Mouse (Mus musculus) forebrain, embryonic 16.5 days (tissue): ENCODE results near the gene Wdr89. TPM values are rescaled to one million over a fixed set of nuclear protein-coding genes. Genes with fewer than 3 reads are reported as not detected.
"Not testable (repeated sequence)": the region's sequence is repeated elsewhere in the genome, so short reads cannot be mapped to it uniquely, and the experiment has no call there.

Source experiments
- ATAC-seq: fragments of 200-750 bp; cut with Nextera tagmentation; 2 replicates; pipeline ENCODE4 v1.8.0; 2017; ENCODE audit warnings: mild to moderate bottlenecking, moderate library complexity
- H3K27ac ChIP-seq: fragments of 300-500 bp; sonication (generic); 2 replicates; pipeline ENCODE4 v1.5.1; 2014; ENCODE audit warnings: low read length, control low read depth
- H3K27me3 ChIP-seq: fragments of 300-500 bp; sonication (generic); replicated peaks from 2 replicates; pipeline ENCODE4 v1.6.1; 2014; ENCODE audit warnings: low read length; ENCODE audit not compliant: control insufficient read depth, insufficient read depth
- H3K36me3 ChIP-seq: fragments of 300-500 bp; sonication (generic); 2 replicates; pipeline ENCODE4 v1.6.1; 2014; ENCODE audit not compliant: control insufficient read depth, insufficient read depth
- H3K4me1 ChIP-seq: fragments of 300-500 bp; sonication (generic); replicated peaks from 2 replicates; pipeline ENCODE4 v1.6.1; 2014; ENCODE audit warnings: low read length; ENCODE audit not compliant: control insufficient read depth, insufficient read depth
- H3K4me2 ChIP-seq: fragments of 300-500 bp; sonication (generic); 2 replicates; pipeline ENCODE4 v1.6.1; 2014; ENCODE audit warnings: mild to moderate bottlenecking, low read length, control low read depth
- H3K4me3 ChIP-seq: fragments of 300-500 bp; sonication (generic); replicated peaks from 2 replicates; pipeline ENCODE4 v1.5.1; 2014; ENCODE audit warnings: mild to moderate bottlenecking, low read length, control low read depth
- H3K9ac ChIP-seq: fragments of 300-500 bp; sonication (generic); replicated peaks from 2 replicates; pipeline ENCODE4 v1.6.1; 2014; ENCODE audit warnings: low read depth, low read length, control low read depth
- H3K9me3 ChIP-seq: fragments of 300-500 bp; sonication (generic); 2 replicates; pipeline ENCODE4 v1.6.1; 2016; ENCODE audit warnings: low read length; ENCODE audit not compliant: control insufficient read depth
- WGBS: fragments of 180-500 bp; shearing (Covaris S2); extraction: QIAGEN DNeasy Blood & Tissue Kit; methylation state at CpG from one replicate; pipeline ENCODE4 v1.1.7; 2014; 5-methylcytosine and 5-hydroxymethylcytosine counted together
- polyA plus RNA-seq: library from polyadenylated mRNA; unstranded; fragments of >200 nt; fragmentation: Nextera tagmentation; extraction: Ambion mirVana; gene quantifications from 2 replicates; pipeline ENCODE4 v1.2.1, GENCODE M21; 2015

The Wdr89 gene
- polyA plus RNA-seq, 1 experiment from 2014 or later: 8.6 TPM

DNA sequence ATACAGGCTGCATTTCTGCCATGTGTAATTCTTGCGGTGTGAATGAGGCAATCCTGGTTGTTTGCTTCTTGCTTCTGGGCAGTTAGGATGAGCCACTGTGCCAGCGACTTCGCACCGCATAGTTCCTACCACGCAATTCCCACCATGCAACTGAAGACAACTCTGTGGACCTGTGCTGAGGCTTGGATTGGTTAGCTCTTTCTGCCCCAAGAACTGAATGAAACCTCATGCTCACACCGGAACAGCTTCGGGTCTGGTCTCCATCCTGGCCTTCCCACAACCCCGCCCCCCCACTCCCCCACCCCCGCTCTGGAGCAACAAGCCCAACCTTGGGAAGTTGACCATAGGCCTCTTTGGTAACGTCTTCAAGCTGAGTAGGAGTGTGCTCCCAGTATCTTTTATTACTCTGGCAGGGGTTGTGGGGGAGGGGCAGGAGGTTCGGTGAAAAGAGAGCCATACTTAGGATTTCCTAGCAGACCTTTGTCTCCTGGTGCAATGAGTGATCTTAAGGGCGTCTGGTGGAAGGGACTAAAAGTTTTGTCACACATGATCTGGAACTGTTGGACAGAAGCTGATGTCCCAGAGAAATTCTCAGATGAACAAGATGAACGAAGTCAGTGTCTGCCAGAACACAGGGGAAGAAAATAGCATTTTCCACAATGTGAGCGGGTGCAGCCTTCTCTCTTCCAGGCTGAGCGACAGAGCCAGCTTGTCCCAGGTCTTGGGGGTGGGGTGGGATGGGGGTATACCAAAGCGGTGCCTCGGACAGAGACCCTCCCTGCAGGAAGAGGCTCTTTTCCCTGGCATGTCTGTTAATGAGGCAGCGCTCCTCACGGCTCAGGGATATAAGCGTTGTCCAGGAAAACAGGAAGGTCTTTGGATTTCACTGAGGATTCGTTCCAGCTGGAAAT is 32.1 kb upstream of the Wdr89 start:
- peak; percentile 18; the same call in 1 of the 2 replicates for ATAC-seq
- Histone ChIP-seq H3K4me2 (peak overlapping the region; percentile 29), H3K4me1 (peaks cover 12% of the 10 kb centered on the region), H3K27ac (no peak overlapping the region), H3K9ac (no peak overlapping the region; the same call in 1 of the 2 replicates), H3K36me3 (no peaks in the 10 kb centered on the region), H3K27me3 (no peaks in the 10 kb centered on the region), H3K9me3 (peaks cover 2% of the 10 kb centered on the region; the same call in 1 of the 2 replicates), H3K4me3 (peak overlapping the region; percentile 7; the same call in 1 of the 2 replicates)
- WGBS: 40% methylated on average over 21 of the region's 21 CpGs

DNA sequence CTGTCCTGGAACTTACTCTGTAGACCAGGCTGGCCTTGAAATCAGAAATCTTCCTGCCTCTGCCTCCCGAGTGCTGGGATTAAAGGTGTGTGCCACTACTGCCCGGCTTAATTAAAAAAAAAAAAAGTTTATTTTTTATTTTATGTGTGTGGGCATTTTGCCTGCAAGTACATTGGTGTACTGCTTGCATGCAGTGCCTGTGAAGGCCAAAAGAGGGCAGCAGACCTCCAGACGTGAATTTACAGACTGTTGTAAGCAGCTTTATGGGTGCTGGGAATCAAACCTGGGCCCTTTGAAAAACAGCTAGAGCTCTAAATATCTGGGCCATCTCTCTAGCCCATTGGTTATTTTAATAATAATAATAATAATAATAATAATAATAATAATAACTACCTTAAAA is 29.4 kb upstream of the Wdr89 start:
- 93% methylated on average over 3 of the region's 3 CpGs for WGBS
- no peak overlapping the region for H3K4me2 ChIP-seq
- no peak for ATAC-seq
- peaks cover 2% of the 10 kb centered on the region; the same call in 1 of the 2 replicates for H3K9me3 ChIP-seq
- H3K36me3 ChIP-seq: no peaks in the 10 kb centered on the region
- H3K4me3 ChIP-seq: no peak overlapping the region
- H3K4me1 ChIP-seq: peaks cover 12% of the 10 kb centered on the region
- H3K27ac ChIP-seq: no peak overlapping the region
- H3K9ac ChIP-seq: no peak overlapping the region
- H3K27me3 ChIP-seq: no peaks in the 10 kb centered on the region

DNA sequence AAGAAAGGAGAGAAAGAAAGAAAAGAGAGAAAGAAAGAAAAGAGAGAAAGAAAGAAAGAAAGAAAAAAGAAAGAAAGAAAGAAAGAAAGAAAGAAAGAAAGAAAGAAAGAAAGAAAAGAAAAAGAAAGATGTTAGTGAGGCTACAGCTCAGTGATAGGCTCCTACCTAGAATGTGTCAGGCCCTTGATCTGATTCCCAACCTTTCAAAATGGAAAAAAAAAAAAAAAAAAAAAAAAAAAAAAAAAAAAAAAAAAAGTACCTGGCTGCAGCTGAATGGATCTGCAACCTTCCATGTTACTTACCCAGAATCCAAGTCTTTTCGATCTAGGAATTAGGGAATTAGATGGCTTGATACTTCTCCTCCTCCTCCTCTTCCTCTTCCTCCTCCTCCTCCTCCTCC is 26.5 kb upstream of the Wdr89 start:
- not testable (repeated sequence) for H3K9me3 ChIP-seq, H3K4me1 ChIP-seq, H3K27ac ChIP-seq, H3K4me3 ChIP-seq, H3K36me3 ChIP-seq, H3K27me3 ChIP-seq, H3K4me2 ChIP-seq, H3K9ac ChIP-seq, ATAC-seq
- 100% methylated on average over 1 of the region's 1 CpGs for WGBS

DNA sequence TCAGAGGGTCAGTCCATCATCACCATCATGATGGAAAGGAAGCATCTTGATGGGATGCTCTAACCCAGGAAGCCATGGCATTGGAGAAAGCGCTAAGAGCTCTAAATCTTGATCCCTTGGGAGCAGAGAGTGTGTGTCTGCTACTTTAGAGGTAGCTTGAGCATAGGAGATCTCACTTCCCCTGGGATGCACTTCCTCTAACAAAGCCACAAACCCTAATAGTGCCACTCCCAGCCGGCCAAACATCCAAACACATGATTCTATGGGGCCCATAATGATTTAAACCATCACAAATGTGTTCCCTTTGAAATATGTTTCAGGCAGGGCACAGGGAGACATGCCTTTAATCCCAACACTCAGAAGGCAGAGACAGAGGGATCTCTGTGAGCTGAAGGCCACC is 19.7 kb upstream of the Wdr89 start:
- Histone ChIP-seq H3K9ac (no peak overlapping the region), H3K4me3 (no peak overlapping the region), H3K27me3 (no peaks in the 10 kb centered on the region), H3K36me3 (no peaks in the 10 kb centered on the region), H3K27ac (no peak overlapping the region), H3K4me2 (no peak overlapping the region), H3K4me1 (no peaks in the 10 kb centered on the region), H3K9me3 (no peaks in the 10 kb centered on the region)
- no peak for ATAC-seq
- WGBS: 89% methylated on average over 2 of the region's 2 CpGs

DNA sequence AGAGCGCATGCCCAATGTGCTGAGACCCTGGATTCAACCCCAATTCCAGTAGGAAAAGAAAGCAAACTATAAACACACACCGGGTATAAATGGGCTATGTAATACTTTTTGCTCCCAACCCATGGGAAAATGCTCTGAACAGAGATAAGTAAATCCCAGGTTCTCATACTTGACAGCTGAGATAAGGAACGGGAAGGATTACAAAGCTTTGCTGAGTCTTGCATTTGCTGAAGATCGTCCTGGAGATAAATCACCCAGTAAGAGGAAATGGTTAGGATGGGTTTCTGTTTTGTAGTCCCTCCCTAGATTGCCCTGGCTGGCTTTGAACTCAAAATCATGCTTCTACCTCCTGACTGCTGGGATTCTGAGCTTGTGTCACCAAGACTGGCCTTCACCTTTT is 18.0 kb upstream of the Wdr89 start:
- Histone ChIP-seq H3K4me3 (no peak overlapping the region), H3K27me3 (no peaks in the 10 kb centered on the region), H3K9me3 (no peaks in the 10 kb centered on the region), H3K9ac (no peak overlapping the region), H3K27ac (no peak overlapping the region), H3K4me2 (no peak overlapping the region), H3K4me1 (no peaks in the 10 kb centered on the region), H3K36me3 (no peaks in the 10 kb centered on the region)
- 87% methylated on average over 4 of the region's 4 CpGs for WGBS
- ATAC-seq: no peak

DNA sequence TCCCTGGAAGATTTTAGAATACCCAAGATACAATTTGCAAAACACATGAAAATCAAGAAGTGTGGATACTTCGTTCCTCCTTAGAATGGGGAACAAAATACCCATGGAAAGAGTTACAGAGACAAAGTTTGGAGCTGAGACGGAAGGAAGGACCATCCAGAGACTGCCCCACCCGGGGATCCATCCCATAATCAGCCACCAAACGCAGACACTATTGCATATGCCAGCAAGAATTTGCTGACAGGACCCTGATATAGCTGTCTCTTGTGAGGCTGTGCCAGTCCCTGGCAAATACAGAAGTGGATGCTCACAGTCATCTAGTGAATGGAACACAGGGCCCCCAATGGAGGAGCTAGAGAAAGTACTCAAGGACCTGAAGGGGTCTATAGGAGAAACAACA is 14.7 kb upstream of the Wdr89 start:
- not testable (repeated sequence) for H3K36me3 ChIP-seq, H3K27ac ChIP-seq, H3K27me3 ChIP-seq, H3K4me1 ChIP-seq, H3K4me2 ChIP-seq, H3K9me3 ChIP-seq, H3K9ac ChIP-seq, H3K4me3 ChIP-seq, ATAC-seq
- 83% methylated on average over 4 of the region's 4 CpGs for WGBS

DNA sequence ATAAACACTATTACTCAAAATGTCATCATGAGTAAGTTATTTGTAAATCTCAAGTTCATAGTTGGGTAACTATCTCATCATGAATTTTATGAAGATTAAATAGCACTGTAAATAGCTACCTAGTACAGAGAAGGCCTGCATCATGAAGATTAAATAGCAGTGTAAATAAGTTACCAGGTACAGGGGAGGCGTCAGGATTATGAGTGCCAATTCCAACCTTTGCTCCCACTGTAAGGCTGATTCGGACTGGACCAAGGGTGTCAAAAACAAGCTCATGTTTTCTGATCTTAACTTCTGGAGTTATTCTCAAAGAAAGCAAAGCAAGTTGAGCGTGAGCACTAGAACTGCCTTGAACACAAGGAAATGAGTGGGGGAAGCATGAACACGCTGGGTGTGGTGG is 14.3 kb upstream of the Wdr89 start:
- no peak overlapping the region for H3K27ac ChIP-seq
- ATAC-seq: no peak
- H3K4me1 ChIP-seq: no peaks in the 10 kb centered on the region
- H3K9me3 ChIP-seq: no peaks in the 10 kb centered on the region
- no peak overlapping the region for H3K9ac ChIP-seq
- no peaks in the 10 kb centered on the region for H3K27me3 ChIP-seq
- WGBS: 94% methylated on average over 4 of the region's 4 CpGs
- no peaks in the 10 kb centered on the region for H3K36me3 ChIP-seq
- H3K4me3 ChIP-seq: no peak overlapping the region
- no peak overlapping the region for H3K4me2 ChIP-seq

DNA sequence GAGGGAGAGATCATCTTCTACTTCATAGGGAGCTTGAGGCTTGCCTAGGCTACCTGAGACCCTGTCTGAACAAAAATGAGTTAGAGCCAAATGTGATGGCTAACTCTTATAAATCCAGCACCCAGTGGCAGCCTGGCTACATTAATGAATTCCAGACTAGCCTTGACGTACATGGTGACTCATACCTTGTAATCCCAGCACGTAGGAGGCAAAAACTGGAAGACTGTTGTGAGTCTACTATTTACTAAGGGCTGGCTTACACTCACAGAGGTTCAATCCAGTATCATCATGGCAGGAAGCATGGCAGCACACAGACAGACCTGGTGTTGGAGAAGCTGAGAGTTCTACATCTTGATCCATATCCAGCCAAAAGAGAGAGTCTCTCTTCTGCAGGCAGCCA is 13.5 kb upstream of the Wdr89 start:
- no peak overlapping the region for H3K4me2 ChIP-seq
- no peaks in the 10 kb centered on the region for H3K9me3 ChIP-seq
- H3K9ac ChIP-seq: no peak overlapping the region
- H3K4me1 ChIP-seq: no peaks in the 10 kb centered on the region
- no peaks in the 10 kb centered on the region for H3K36me3 ChIP-seq
- H3K27me3 ChIP-seq: no peaks in the 10 kb centered on the region
- H3K27ac ChIP-seq: no peak overlapping the region
- no peak for ATAC-seq
- H3K4me3 ChIP-seq: no peak overlapping the region
- WGBS: 82% methylated on average over 2 of the region's 2 CpGs

DNA sequence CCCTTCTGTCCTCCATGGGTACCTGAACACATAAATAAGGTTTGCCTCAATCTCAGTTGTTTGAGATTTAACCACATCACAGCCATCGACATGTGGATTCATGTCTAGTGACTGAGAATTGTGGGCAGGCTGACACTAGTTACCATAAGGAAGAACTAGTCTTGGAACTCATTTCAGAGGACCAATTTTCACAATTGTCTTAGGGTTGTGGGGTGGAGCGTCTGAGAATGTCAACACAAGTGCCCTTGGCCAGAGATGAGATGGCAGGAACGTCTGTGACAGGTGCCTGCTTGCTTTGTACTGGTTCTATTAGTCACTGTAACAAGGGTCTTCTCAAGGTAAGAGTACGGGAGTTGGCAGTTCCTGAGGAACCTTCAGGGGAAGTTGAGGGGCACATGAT is 11.8 kb upstream of the Wdr89 start:
- no peaks in the 10 kb centered on the region for H3K4me1 ChIP-seq
- no peaks in the 10 kb centered on the region for H3K36me3 ChIP-seq
- no peak overlapping the region for H3K4me2 ChIP-seq
- no peak overlapping the region for H3K9ac ChIP-seq
- H3K4me3 ChIP-seq: no peak overlapping the region
- H3K27me3 ChIP-seq: no peaks in the 10 kb centered on the region
- no peak overlapping the region for H3K27ac ChIP-seq
- no peak for ATAC-seq
- H3K9me3 ChIP-seq: no peaks in the 10 kb centered on the region
- WGBS: 81% methylated on average over 4 of the region's 4 CpGs
